Mouse (Mus musculus) left cerebral cortex, adult 2 months (tissue): ENCODE results near the gene Hyls1. TPM values are rescaled to one million over a fixed set of nuclear protein-coding genes. Genes with fewer than 3 reads are reported as not detected.
"Not testable (repeated sequence)": the region's sequence is repeated elsewhere in the genome, so short reads cannot be mapped to it uniquely, and the experiment has no call there.

Experiments used
- DNase-seq, 2 experiments: peaks; one replicate each; pipeline ENCODE4 v3.0.0; 2021 to 2022; ENCODE audit warnings: low spot score in 2 of 2, mixed read lengths in 1 of 2; ENCODE audit errors: extremely low spot score in 1 of 2
- H3K27ac ChIP-seq: fragments of 200-600 bp; 2 replicates; pipeline ENCODE4 v1.8.1; 2022
- H3K4me3 ChIP-seq: fragments of 200-600 bp; 2 replicates; pipeline ENCODE4 v1.8.1; 2022
- CTCF ChIP-seq: fragments of 200-600 bp; IDR thresholded peaks from 2 replicates; pipeline ENCODE4 v1.8.1; 2022; ENCODE audit warnings: antibody characterized with exemption, mild to moderate bottlenecking, moderate library complexity
- intact Hi-C: fragments of 180-260 bp; cut with DNase I; formaldehyde crosslinking; loops from one replicate; pipeline ENCODE4 v1.15.1; 2025
- long read RNA-seq, 2 experiments: library from polyadenylated mRNA; stranded (forward); transcript quantifications; one replicate each; pipeline ENCODE4 v2.0.0; 2021; ENCODE audit warnings: borderline mapping rate in 2 of 2
- total RNA-seq, 2 experiments: library from RNA; stranded (reverse); gene quantifications; 2 replicates each; pipeline ENCODE4 v1.2.3; 2021

The Hyls1 gene
- total RNA-seq: 1 to 10 TPM; 9.0 to 9.6 TPM
- long read RNA-seq, experiment 1, partial matches to known transcripts: 0 of 5 reads
- long read RNA-seq, experiment 1, other reads (novel, unspliced or antisense): 2 of 5 reads
- long read RNA-seq, experiment 2, partial matches to known transcripts: 0 of 5 reads
- long read RNA-seq, experiment 2, other reads (novel, unspliced or antisense): 1 of 5 reads

DNA sequence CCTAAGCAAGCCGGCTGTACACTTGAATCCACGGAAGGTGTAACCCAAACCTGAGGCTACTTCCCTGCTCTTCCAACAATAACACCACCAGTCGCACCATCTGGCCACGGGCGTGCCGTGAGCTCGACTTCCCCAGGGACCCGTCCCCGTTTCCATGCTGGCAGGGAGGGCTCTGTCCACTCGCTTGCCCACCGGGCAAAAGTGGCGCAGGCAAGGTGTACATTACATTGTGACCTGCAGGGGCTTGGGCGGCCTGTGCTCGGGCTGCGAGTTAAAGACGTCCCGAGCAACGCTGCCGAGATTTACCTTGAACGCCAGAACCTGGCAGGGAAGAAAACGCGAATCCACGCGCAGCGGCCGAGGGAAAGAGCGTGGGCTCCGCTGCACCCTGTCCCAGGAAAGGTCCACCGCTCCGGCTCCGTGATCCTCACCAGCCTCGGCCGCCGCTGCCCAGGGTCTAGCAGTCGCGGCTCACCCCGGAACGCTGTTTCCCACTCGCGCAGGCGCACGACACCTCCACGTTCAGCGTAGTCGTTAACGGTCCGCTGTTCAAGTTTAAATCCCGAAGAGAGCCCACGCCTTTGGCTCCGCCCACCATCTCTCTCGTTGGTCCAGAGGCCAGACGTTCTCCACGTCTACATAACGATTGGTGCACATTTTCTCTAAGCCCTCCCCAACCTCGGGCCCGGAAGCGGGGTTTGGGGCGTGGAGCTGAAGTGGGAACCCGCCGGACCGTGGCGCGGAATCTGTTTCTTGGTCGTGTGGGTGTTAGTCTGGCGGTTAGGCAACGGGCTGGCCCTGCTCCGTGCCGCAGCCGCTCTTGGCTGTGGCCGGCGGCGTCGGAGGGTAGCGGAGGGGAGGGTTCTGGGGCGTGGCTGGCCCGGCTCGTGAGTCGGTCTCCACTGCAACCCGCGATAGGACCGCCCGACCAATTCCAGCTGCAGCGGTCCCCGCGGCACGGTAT is at the start of gene Hyls1, which contains the start of gene Pate2:
Gene Hyls1, minus strand, starts transcription at position 828 of the 964 bp plus-strand sequence.
Gene Pate2, plus strand, starts transcription at position 714 of the 964 bp plus-strand sequence.
- H3K4me3 ChIP-seq: peak within 1 kb of the TSS; percentile 70
- H3K27ac ChIP-seq: peak within 1 kb of the TSS; percentile 89
- intact Hi-C loops: no loop called here
- TF ChIP-seq CTCF: peak; percentile 20; the same call in 1 of the 2 replicates
- DNase-seq: peak; percentile 89 to 91

DNA sequence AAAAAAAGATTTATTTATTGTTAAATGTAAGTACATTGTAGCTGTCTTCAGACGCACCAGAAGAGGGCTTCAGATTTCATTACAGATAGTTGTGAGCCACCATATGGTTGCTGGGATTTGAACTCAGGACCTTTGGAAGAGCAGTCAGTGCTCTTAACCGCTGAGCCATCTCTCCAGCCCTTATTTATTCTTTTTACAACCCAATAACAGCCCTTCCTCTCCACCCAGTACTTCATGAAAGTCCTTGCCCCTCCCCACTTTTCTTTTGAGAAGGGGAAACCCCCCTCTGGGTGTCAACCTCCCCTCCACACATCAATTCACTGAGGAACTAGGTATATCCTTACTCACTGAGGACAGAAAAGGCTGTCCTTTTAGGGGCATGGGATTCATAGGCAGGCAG is 46.6 kb upstream of the Hyls1 start:
- intact Hi-C loops, DNase-seq, H3K4me3 ChIP-seq, H3K27ac ChIP-seq: not testable (repeated sequence)

DNA sequence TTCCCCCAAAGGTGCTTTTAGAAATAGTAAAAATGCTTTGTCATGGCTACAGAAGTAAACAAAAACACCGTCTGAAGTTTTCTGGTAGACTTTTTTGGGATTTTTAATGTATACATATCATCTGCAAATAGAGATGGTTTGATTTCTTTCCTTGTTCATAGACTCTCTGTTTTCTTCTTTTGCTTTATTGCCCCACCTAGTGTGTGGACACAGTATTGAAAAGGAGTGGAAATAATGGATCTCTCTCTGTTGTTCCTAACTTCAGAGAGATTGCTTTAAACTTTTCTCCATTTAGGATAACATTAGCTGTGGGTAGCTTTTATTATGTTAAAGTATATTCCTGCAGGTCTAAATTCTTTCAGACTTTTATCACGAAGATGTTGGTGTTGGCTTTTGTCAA is 43.8 kb upstream of the Hyls1 start:
- no peak overlapping the region for H3K4me3 ChIP-seq
- intact Hi-C loops: no loop called here
- no peak for DNase-seq
- TF ChIP-seq CTCF: peak; percentile 45
- no peak overlapping the region for H3K27ac ChIP-seq

DNA sequence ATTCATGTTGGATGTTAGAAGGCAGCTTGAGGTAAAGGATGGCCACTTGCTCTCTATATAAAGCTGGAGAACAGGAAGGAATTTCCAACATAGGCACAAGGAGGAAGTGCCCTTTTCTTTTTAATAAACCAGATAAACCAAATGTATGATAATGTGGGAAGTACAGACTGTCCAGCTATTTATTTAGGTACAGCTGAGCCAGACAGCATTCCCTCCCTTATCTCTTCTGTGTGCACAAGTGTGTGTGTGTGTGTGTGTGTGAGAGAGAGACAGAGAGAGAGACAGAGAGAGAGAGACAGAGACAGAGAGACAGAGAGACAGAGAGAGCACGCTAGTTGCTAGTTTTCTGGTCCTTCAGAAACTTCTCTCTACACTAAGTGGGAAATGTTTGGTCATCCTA is 41.6 kb upstream of the Hyls1 start, which contains the start of gene Pate4:
Gene Pate4, minus strand, starts transcription at position 101 of the 400 bp plus-strand sequence.
- TF ChIP-seq CTCF: no peak
- DNase-seq: no peak
- H3K27ac ChIP-seq: no peak within 1 kb of the TSS
- intact Hi-C loops: no loop called here
- no peak within 1 kb of the TSS for H3K4me3 ChIP-seq

DNA sequence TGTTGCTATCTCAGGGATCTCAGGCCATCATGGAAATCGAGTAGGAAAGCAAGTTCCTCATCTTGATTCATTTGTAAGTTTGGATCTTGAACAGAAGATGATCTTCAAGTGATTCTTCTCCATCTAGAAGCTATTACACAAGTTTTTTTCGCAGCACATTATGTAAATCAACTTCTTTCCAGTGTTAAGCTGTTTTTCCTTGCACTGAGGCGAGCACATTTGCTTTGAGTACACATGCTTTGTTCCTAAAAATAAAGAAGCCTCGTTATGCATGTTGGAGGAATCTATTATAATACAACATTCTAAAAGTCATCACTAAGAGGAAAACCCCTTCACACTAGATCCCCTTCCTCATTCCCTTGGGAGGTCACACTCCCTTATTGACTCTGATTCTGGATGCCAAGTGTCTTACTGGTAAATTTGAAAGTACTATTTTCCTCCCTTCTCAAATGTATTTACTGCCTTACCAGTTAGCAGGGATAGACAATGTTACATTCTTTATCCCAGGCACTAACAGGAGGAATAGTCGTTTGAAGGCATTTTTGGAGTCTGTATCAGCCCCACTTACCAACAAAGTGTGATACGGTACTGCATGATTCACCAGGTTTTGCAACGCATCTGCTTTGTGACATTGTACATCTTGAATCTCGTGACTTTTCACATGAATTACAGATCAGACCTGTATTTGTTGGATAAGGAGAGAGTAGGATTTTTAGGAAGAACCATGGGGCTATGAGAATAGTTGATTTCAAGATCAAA is 37.6 kb upstream of the Hyls1 start:
- TF ChIP-seq CTCF: no peak
- intact Hi-C loops: no loop called here
- no peak overlapping the region for H3K4me3 ChIP-seq
- H3K27ac ChIP-seq: peak overlapping the region; percentile 29
- DNase-seq: no peak

DNA sequence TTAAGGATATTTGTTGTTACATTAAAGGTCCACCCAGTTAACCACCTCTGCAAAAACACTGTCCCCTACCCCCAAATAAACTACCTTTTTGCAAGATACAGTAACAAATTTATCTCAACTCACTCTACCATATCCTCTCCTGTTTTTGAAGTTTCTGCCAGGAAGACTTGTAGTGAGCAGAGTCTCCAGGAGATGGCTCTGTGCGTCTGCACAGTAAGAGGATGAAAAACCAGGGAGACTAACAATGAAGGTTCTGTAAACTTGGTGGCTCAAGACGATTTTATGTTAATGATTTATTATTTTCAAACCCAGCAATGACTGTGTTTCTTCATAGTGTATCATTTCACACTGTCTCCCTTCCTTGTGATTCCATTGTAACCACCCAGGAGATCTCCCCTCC is 22.7 kb upstream of the Hyls1 start:
- no peak overlapping the region for H3K27ac ChIP-seq
- no peak overlapping the region for H3K4me3 ChIP-seq
- DNase-seq: peak; percentile 24 to 32
- TF ChIP-seq CTCF: peak; percentile 79
- intact Hi-C loops: loop anchor here (1.0 to 10.0 kb wide), 3 partner anchors 114 to 1122 kb away; no protein-coding TSS in a partner anchor

DNA sequence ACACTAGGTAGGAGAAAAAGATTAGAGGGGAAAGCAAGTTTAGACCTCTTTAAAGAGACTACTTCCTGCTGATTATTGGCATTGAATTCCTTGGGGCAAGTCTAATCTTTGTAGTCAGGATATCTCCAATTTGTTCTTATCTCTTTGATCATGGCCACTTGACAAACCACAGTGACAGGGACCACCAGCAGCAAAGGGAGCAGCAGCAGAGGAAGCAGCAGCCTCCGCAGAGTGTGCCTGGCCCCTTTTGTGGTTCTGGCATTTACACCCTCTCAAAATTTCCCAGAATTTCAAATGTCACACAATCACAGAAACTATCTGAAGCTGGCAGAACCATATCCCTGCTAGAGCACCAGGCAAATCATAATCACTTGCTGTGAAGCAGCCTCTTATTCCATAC is 17.5 kb upstream of the Hyls1 start:
- H3K4me3 ChIP-seq: no peak overlapping the region
- TF ChIP-seq CTCF: no peak
- DNase-seq: no peak
- intact Hi-C loops: no loop called here
- no peak overlapping the region for H3K27ac ChIP-seq

DNA sequence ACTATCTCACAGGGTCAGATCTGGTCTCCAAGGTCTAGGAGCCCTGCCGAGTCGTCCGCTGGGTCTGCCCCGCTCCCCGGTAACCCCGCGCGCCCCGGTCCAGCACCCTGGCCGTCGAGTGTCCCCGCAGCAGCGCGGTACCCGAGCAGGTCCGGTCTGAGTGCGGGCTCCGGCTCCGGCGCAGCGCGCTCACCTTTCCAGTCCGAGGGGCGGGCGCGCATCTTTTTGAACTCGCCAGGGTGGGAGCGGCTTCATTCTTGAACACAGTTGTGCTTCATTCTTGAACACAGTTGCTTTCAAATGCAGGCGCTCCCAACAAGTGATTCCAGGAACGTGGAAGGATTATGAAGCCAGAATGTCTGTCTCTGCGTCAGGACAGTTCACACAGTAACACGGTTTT is 4.2 kb upstream of the Hyls1 start:
- Histone ChIP-seq H3K27ac (no peak overlapping the region), H3K4me3 (peak overlapping the region; percentile 31)
- intact Hi-C loops: no loop called here
- no peak for DNase-seq
- TF ChIP-seq CTCF: no peak

DNA sequence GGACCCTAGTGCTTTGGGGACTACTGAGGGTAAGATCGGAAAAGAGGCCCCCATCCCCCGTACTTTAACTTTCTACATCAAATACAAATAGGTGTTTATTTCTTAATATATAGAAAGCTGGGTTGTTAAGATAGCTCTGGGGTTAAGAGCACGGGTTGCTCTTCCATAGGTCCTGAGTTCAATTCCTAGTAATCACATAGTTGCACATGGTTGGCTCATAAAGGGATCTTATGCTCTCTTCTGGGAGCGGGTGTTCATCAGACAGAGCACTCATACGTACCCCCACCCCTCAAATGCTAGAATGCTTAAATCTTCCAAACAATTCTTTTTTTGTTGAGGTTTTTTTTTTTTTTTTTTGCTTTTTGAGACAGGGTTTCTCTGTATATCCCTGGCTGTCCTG is 465 bp upstream of the Hyls1 start:
- intact Hi-C loops: no loop called here
- no peak for DNase-seq
- Histone ChIP-seq H3K27ac (peak overlapping the region; percentile 77; the same call in 1 of the 2 replicates), H3K4me3 (peak overlapping the region; percentile 70)
- TF ChIP-seq CTCF: no peak

DNA sequence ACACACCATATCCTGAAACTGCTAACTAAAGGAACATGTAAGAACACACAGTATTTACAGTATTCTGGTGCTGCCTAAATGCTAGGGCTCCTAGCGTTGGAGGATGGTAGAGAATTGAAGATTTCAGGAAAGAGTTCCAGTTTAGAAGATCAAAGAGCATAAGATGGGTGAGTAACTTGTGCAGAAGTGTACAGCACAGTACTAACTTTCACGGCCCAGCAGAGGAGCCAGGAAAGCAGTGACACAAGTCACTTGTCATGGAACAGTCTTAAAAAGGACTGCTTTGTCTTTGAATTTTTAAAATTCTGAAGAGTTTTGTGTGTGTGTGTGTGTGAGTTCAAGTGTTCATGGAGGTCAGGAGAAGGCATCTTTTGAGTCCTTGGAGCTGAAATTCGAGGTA is 2.2 kb downstream of the Hyls1 start:
- Histone ChIP-seq H3K27ac (no peak overlapping the region), H3K4me3 (no peak overlapping the region)
- DNase-seq: no peak
- intact Hi-C loops: no loop called here
- no peak for TF ChIP-seq CTCF

DNA sequence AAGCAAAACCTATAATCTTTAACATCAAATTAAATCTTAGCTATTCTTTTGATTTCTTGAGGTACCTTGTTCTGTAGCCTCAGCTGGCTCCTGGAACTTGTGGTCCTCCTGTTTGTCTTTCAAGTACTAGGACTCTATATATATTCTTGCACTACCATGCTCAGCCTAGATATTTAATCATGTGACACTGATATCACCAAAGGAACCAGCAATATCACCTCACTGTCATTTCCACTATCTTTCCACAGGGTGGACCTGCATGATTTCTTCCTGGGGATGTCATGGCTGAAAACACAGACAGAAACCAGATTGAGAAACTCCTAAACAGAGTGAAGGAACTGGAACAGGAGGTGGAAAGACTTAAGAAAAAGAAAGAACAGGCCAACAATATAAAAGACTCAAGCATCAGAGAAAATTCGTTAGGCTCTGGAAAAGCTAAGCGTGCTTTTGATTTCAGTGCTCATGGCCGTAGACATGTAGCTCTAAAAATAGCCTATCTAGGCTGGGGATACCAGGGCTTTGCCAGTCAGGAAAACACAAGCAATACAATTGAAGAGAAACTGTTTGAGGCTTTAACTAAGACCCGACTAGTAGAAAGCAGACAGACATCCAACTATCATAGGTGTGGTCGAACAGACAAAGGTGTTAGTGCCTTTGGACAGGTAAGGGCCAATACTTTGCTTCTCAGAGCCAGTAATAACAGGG is 5.5 kb downstream of the Hyls1 start:
- Histone ChIP-seq H3K4me3 (no peak overlapping the region), H3K27ac (no peak overlapping the region)
- TF ChIP-seq CTCF: no peak
- no peak for DNase-seq
- intact Hi-C loops: no loop called here
